Mouse (Mus musculus) heart, postnatal 0 days (tissue): ENCODE measurements around the gene Atrnl1. TPM values are rescaled to one million over a fixed set of nuclear protein-coding genes. Genes with fewer than 3 reads are reported as not detected.

Source experiments
- ATAC-seq: fragments of 200-750 bp; cut with Nextera tagmentation; 2 replicates; pipeline ENCODE4 v1.8.0; 2017; ENCODE audit warnings: low read depth, moderate number of reproducible peaks, moderate library complexity; ENCODE audit not compliant: insufficient read depth
- DNase-seq: peaks from one replicate; pipeline ENCODE4 v3.0.0-alpha.2; 2016; ENCODE audit warnings: low spot score
- H3K27ac ChIP-seq: fragments of 300-500 bp; sonication (generic); 2 replicates; pipeline ENCODE4 v1.5.1; 2014; ENCODE audit warnings: low read depth, mild to moderate bottlenecking
- H3K27me3 ChIP-seq: fragments of 300-500 bp; sonication (generic); 2 replicates; pipeline ENCODE4 v1.6.1; 2014; ENCODE audit warnings: low read length, mixed read lengths; ENCODE audit not compliant: control insufficient read depth, insufficient read depth
- H3K36me3 ChIP-seq: fragments of 300-500 bp; sonication (generic); replicated peaks from 2 replicates; pipeline ENCODE4 v1.6.1; 2014; ENCODE audit warnings: low read length, mixed read lengths; ENCODE audit not compliant: control insufficient read depth, insufficient read depth
- H3K4me1 ChIP-seq: fragments of 300-500 bp; sonication (generic); 2 replicates; pipeline ENCODE4 v1.6.1; 2014; ENCODE audit warnings: antibody characterized with exemption; ENCODE audit not compliant: control insufficient read depth, insufficient read depth
- H3K4me2 ChIP-seq: fragments of 300-500 bp; sonication (generic); 2 replicates; pipeline ENCODE4 v1.6.1; 2014; ENCODE audit warnings: low read depth, mild to moderate bottlenecking, low read length, moderate library complexity
- H3K4me3 ChIP-seq: fragments of 300-500 bp; sonication (generic); 2 replicates; pipeline ENCODE4 v1.5.1; 2014; ENCODE audit warnings: low read depth, low read length
- H3K9ac ChIP-seq: fragments of 300-500 bp; sonication (generic); replicated peaks from 2 replicates; pipeline ENCODE4 v1.6.1; 2014; ENCODE audit warnings: low read depth, low read length, mixed read lengths
- H3K9me3 ChIP-seq: fragments of 300-500 bp; sonication (generic); replicated peaks from 2 replicates; pipeline ENCODE4 v1.6.1; 2016; ENCODE audit warnings: low read length; ENCODE audit not compliant: control insufficient read depth
- CTCF ChIP-seq: IDR thresholded peaks from 2 replicates; pipeline ENCODE4 v1.5.1; 2016; ENCODE audit warnings: antibody characterized with exemption, control low read depth, low read depth
- EP300 ChIP-seq: IDR thresholded peaks from 2 replicates; pipeline ENCODE4 v1.6.1; 2016; ENCODE audit warnings: antibody characterized with exemption, low read depth
- WGBS: fragments of 180-500 bp; shearing (Covaris S2); extraction: QIAGEN DNeasy Blood & Tissue Kit; methylation state at CpG from one replicate; pipeline ENCODE4 v1.1.7; 2014; 5-methylcytosine and 5-hydroxymethylcytosine counted together
- polyA plus RNA-seq: library from polyadenylated mRNA; unstranded; fragments of >200 nt; fragmentation: Nextera tagmentation; extraction: Ambion mirVana; gene quantifications from 2 replicates; pipeline ENCODE4 v1.2.1, GENCODE M21; 2015
- total RNA-seq: library from RNA; depleted of rRNA; stranded (reverse); fragments of >200 nt; gene quantifications from 2 replicates; pipeline ENCODE4 v1.2.3, GENCODE M21; 2014; ENCODE audit warnings: low replicate concordance

Gene Atrnl1
- total and polyA plus RNA-seq, 2 experiments from 2014 or later: 1.7 to 16.9 TPM

DNA sequence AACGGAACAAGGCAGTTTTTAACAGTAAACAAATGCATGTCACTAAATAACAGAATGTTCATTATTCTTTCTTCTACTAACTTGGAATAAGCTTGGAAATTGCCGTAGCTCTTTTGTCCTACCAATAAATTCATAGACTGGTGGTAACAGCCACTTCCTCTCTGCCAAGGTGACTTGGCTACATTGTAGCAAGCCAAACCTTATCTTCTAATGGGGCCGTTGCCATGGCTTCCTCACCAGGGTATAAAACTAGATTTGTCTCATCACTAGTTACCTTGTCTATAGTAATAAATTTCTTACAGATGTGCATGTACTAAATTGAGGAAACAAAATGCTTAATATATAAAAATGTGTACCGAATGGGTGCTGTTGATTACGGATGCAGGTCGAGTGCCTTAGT, 298.6 kb downstream of the Atrnl1 start:
- TF ChIP-seq EP300 (no peak), CTCF (no peak)
- no peaks in the 10 kb centered on the region for H3K9me3 ChIP-seq
- H3K27ac ChIP-seq: no peak overlapping the region
- no peak overlapping the region for H3K9ac ChIP-seq
- 87% methylated on average over 6 of the region's 6 CpGs for WGBS
- DNase-seq (no peak), ATAC-seq (no peak)
- no peak overlapping the region for H3K4me3 ChIP-seq
- no peak overlapping the region for H3K4me2 ChIP-seq
- no peaks in the 10 kb centered on the region for H3K36me3 ChIP-seq
- H3K27me3 ChIP-seq: no peaks in the 10 kb centered on the region
- H3K4me1 ChIP-seq: no peaks in the 10 kb centered on the region

- ATAC-seq (no peak), DNase-seq (no peak)
- H3K27ac ChIP-seq: no peak overlapping the region
- H3K27me3 ChIP-seq: no peaks in the 10 kb centered on the region
- no peak overlapping the region for H3K4me3 ChIP-seq
- 86% methylated on average over 6 of the region's 6 CpGs for WGBS
- no peaks in the 10 kb centered on the region for H3K9me3 ChIP-seq
- no peak overlapping the region for H3K4me2 ChIP-seq
- no peak overlapping the region for H3K9ac ChIP-seq
- no peak for TF ChIP-seq EP300
- TF ChIP-seq CTCF: no peak
- H3K4me1 ChIP-seq: no peaks in the 10 kb centered on the region
- no peaks in the 10 kb centered on the region for H3K36me3 ChIP-seq
These were observed 299.8 kb downstream of the Atrnl1 start for GRCm38 (mm10) chr19:57910650-57911049.

DNA sequence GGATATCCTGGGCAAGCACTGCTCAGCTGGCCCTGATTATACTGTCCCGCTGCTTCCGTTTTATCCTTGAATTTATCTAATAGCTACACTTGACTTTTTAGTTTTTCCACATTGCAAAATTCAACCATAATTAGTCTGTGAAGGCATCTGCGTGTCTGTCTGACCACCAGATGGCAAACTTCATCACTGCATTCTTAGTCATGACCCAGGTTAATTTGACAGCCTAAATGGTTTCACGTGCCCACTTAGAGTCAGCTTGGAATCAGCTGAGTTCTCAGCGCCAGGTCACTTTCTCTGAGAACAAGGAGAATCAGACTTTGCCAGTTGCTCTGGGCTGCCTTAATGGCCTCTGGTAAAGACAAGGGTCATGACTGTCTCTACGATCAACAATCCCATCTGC, 305.5 kb downstream of the Atrnl1 start:
- H3K27me3 ChIP-seq: no peaks in the 10 kb centered on the region
- WGBS: 54% methylated on average over 6 of the region's 6 CpGs
- ATAC-seq (peak; percentile 33; the same call in 1 of the 2 replicates), DNase-seq (peak; percentile 11)
- H3K27ac ChIP-seq: no peak overlapping the region
- H3K4me2 ChIP-seq: no peak overlapping the region
- H3K4me3 ChIP-seq: no peak overlapping the region
- H3K9ac ChIP-seq: no peak overlapping the region
- H3K36me3 ChIP-seq: no peaks in the 10 kb centered on the region
- TF ChIP-seq EP300: no peak
- TF ChIP-seq CTCF: peak; percentile 65
- H3K4me1 ChIP-seq: no peaks in the 10 kb centered on the region
- H3K9me3 ChIP-seq: 0 out of 2 replicates have a peak, but pooled peaks cover 7% of the 10 kb centered on the region

- Histone ChIP-seq H3K27ac (no peak overlapping the region), H3K9me3 (0 out of 2 replicates have a peak, but pooled peaks cover 7% of the 10 kb centered on the region), H3K27me3 (no peaks in the 10 kb centered on the region), H3K4me3 (no peak overlapping the region), H3K4me1 (peaks cover 12% of the 10 kb centered on the region; the same call in 1 of the 2 replicates), H3K9ac (no peak overlapping the region), H3K4me2 (no peak overlapping the region), H3K36me3 (no peaks in the 10 kb centered on the region)
- TF ChIP-seq CTCF: no peak
- no peak for TF ChIP-seq EP300
- no peak for DNase-seq
- WGBS: 61% methylated on average over 5 of the region's 5 CpGs
- ATAC-seq: no peak
These were observed 312.2 kb downstream of the Atrnl1 start for GRCm38 (mm10) chr19:57922991-57923390.

DNA sequence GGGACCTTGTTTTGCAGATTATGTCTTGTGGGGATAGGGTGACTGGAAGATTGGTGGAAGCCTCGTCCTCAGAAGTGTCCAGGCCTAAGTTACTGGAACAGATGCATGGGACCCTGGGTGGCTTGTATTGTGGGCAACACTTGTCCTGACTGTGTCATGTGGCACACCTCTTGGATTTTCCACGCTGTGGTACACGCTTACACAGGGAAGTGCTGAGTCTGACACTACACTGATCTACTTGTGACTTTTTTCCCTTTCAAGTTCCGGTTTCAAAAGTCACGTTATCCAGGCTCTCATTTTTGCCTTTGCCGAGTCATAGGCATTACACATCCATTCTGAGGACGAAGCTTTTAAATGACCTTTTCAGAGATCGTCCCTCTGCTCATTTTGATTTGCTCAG, 314.0 kb downstream of the Atrnl1 start:
- no peak for TF ChIP-seq CTCF
- no peak for TF ChIP-seq EP300
- DNase-seq (no peak), ATAC-seq (no peak)
- Histone ChIP-seq H3K4me3 (no peak overlapping the region), H3K9me3 (0 out of 2 replicates have a peak, but pooled peaks cover 7% of the 10 kb centered on the region), H3K27ac (peak overlapping the region; percentile 64; the same call in 1 of the 2 replicates), H3K4me1 (peaks cover 12% of the 10 kb centered on the region; the same call in 1 of the 2 replicates), H3K4me2 (no peak overlapping the region), H3K36me3 (no peaks in the 10 kb centered on the region), H3K27me3 (no peaks in the 10 kb centered on the region), H3K9ac (no peak overlapping the region)
- WGBS: 77% methylated on average over 8 of the region's 8 CpGs

DNA sequence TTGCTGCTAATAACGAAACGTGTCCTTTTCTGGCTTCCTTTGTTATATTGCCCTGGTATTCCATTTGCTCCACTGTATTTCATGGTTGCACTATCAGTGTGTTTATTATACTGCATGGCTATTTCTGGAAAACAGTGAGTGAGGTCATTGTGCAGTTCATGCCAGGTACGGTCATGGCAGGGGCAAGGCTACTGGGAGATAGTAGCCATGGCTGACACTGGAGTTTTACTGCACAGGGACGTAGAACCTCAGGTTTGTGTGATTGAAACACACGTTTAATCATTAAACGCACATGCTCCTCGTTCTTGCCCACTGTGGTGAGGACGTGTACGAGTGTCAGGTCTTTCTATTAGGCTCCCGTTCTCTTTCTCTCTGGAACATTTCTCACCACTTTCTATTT, 314.8 kb downstream of the Atrnl1 start:
- Histone ChIP-seq H3K4me3 (no peak overlapping the region), H3K9me3 (0 out of 2 replicates have a peak, but pooled peaks cover 2% of the 10 kb centered on the region), H3K27me3 (no peaks in the 10 kb centered on the region), H3K9ac (no peak overlapping the region), H3K4me1 (peaks cover 12% of the 10 kb centered on the region; the same call in 1 of the 2 replicates), H3K27ac (peak overlapping the region; percentile 64), H3K36me3 (no peaks in the 10 kb centered on the region), H3K4me2 (no peak overlapping the region)
- no peak for TF ChIP-seq EP300
- no peak for TF ChIP-seq CTCF
- ATAC-seq (peak; percentile 84), DNase-seq (peak; percentile 78)
- 45% methylated on average over 10 of the region's 10 CpGs for WGBS
